Mouse (Mus musculus) forebrain, embryonic 12.5 days (tissue): ENCODE measurements around the gene Gm20518. TPM values are rescaled to one million over a fixed set of nuclear protein-coding genes. Genes with fewer than 3 reads are reported as not detected.

ENCODE experiments used
- ATAC-seq: fragments of 200-750 bp; cut with Nextera tagmentation; 2 replicates; pipeline ENCODE4 v1.8.0; 2017; ENCODE audit warnings: moderate TSS enrichment; ENCODE audit not compliant: low FRiP score
- H3K27ac ChIP-seq: fragments of 300-500 bp; sonication (generic); 2 replicates; pipeline ENCODE4 v1.5.1; 2016; ENCODE audit warnings: mild to moderate bottlenecking
- H3K27me3 ChIP-seq: fragments of 300-500 bp; sonication (generic); 2 replicates; pipeline ENCODE4 v1.6.1; 2016; ENCODE audit warnings: mild to moderate bottlenecking
- H3K36me3 ChIP-seq: fragments of 300-500 bp; sonication (generic); replicated peaks from 2 replicates; pipeline ENCODE4 v1.6.1; 2016; ENCODE audit warnings: mild to moderate bottlenecking
- H3K4me1 ChIP-seq: fragments of 300-500 bp; sonication (generic); 2 replicates; pipeline ENCODE4 v1.6.1; 2016
- H3K4me2 ChIP-seq: fragments of 300-500 bp; sonication (generic); 2 replicates; pipeline ENCODE4 v1.6.1; 2016; ENCODE audit warnings: mild to moderate bottlenecking, moderate library complexity
- H3K4me3 ChIP-seq: fragments of 300-500 bp; sonication (generic); replicated peaks from 2 replicates; pipeline ENCODE4 v1.5.1; 2016; ENCODE audit warnings: mild to moderate bottlenecking
- H3K9ac ChIP-seq: fragments of 300-500 bp; sonication (generic); 2 replicates; pipeline ENCODE4 v1.6.1; 2016; ENCODE audit warnings: mild to moderate bottlenecking
- H3K9me3 ChIP-seq: fragments of 300-500 bp; sonication (generic); 2 replicates; pipeline ENCODE4 v1.6.1; 2016
- WGBS: fragments of 180-500 bp; shearing (Covaris S2); methylation state at CpG from one replicate; pipeline ENCODE4 v1.1.7; 2016; 5-methylcytosine and 5-hydroxymethylcytosine counted together
- polyA plus RNA-seq: library from polyadenylated mRNA; unstranded; fragments of >200 nt; fragmentation: Nextera tagmentation; extraction: Ambion mirVana; gene quantifications from 2 replicates; pipeline ENCODE4 v1.2.1, GENCODE M21; 2016

Gene Gm20518
- polyA plus RNA-seq, 1 experiment from 2014 or later = 0.43 TPM

DNA sequence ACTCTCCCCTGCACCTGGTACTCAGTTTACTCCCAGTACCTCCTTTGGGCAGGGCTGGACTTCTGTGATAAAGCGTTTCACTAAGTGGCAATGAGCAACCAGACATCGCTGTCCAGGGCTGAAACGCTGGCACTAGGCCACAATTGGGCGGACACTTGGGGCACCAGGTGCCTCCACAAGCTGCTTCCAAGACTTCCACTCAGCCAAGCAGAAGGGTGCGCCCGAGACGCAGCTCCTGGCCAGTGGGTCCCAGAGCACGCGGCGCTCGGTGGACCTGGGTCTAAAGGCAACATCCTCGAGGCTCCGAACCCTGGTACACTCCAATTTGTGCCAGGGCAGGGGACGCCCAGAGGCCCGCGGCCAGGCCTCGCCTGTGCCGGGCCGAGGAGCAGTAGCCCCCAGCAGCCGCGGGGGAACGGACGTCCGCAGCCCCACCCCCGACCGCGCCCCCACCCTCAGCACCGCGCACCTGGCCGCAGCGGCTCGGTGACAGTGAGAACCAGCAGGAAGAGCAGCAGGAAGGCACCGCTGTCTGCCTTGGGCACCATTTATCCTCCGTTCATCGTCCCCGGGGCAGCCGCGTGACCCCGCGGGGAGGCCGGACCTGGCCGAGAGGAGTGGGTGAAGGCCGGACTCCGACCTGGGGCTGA, 429 bp downstream of the Gm20518 start:
- Histone ChIP-seq H3K9ac (peak overlapping the region; percentile 98), H3K36me3 (0 out of 2 replicates have a peak, but pooled peaks cover 2% of the 10 kb centered on the region), H3K27ac (peak overlapping the region; percentile 95), H3K4me3 (peak overlapping the region; percentile 93), H3K27me3 (no peaks in the 10 kb centered on the region; the same call in 1 of the 2 replicates), H3K9me3 (no peaks in the 10 kb centered on the region), H3K4me2 (peak overlapping the region; percentile 82), H3K4me1 (peaks cover 29% of the 10 kb centered on the region)
- ATAC-seq = peak; percentile 65; the same call in 1 of the 2 replicates
- under 1% methylated on average over 44 of the region's 44 CpGs for WGBS

- Histone ChIP-seq H3K36me3 (0 out of 2 replicates have a peak, but pooled peaks cover 4% of the 10 kb centered on the region), H3K9me3 (no peaks in the 10 kb centered on the region), H3K4me2 (peak overlapping the region; percentile 82), H3K27ac (no peak overlapping the region), H3K4me3 (peak overlapping the region; percentile 93), H3K27me3 (no peaks in the 10 kb centered on the region), H3K4me1 (peaks cover 34% of the 10 kb centered on the region), H3K9ac (peak overlapping the region; percentile 98)
- ATAC-seq = no peak
- 59% methylated on average over 2 of the region's 2 CpGs for WGBS
Observed at GRCm38 (mm10) chr16:17890342-17890727, 1.1 kb downstream of the Gm20518 start.

DNA sequence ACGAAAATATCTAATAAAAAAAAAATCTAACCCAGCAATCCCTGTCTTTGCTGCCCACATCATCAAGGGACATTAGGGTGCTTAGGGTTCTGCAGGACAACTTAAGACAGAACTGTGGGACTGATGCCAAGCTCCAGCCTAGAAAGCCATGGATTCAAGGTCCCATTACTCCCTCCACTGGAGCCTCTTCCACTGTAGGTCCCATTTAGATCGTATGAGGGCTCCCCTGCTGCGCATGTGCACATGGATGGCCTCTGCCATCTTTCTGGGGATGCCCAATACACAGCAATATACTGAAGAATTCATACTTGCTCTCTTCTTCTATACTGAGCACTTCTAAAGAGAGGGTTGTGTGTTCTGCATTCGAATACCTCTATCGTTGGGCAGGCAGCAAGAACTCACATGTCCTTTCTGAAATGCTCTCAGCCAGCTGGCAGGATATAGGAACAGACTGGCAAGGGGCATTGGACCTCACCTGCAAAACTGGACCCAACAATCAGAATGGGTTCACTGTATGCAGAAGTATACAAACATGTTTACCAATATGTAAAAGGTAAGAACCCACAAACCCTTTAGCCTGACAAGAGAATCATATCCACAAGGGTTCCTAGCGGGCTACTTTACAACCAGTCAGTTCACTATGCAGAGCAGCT, 1.7 kb downstream of the Gm20518 start:
- H3K4me1 ChIP-seq = peaks cover 34% of the 10 kb centered on the region
- WGBS = 82% methylated on average over 6 of the region's 6 CpGs
- H3K27ac ChIP-seq = no peak overlapping the region
- H3K9ac ChIP-seq = peak overlapping the region; percentile 98
- peak overlapping the region; percentile 82 for H3K4me2 ChIP-seq
- peaks cover 4% of the 10 kb centered on the region; the same call in 1 of the 2 replicates for H3K36me3 ChIP-seq
- no peaks in the 10 kb centered on the region for H3K27me3 ChIP-seq
- H3K4me3 ChIP-seq = peak overlapping the region; percentile 93
- no peak for ATAC-seq
- H3K9me3 ChIP-seq = no peaks in the 10 kb centered on the region

GRCm38 (mm10) chr16:17884116-17884515, 7.4 kb downstream of the Gm20518 start:
- ATAC-seq = no peak
- no peak overlapping the region for H3K9ac ChIP-seq
- no peak overlapping the region for H3K4me2 ChIP-seq
- H3K4me3 ChIP-seq = no peak overlapping the region
- no peaks in the 10 kb centered on the region for H3K9me3 ChIP-seq
- peaks cover 30% of the 10 kb centered on the region for H3K36me3 ChIP-seq
- H3K27me3 ChIP-seq = no peaks in the 10 kb centered on the region
- H3K4me1 ChIP-seq = peaks cover 12% of the 10 kb centered on the region
- H3K27ac ChIP-seq = no peak overlapping the region
- WGBS = 97% methylated on average over 6 of the region's 6 CpGs

GRCm38 (mm10) chr16:17882196-17882595, 9.3 kb downstream of the Gm20518 start:
- H3K4me2 ChIP-seq = no peak overlapping the region
- peaks cover 12% of the 10 kb centered on the region for H3K4me1 ChIP-seq
- H3K9ac ChIP-seq = no peak overlapping the region
- ATAC-seq = no peak
- no peak overlapping the region for H3K4me3 ChIP-seq
- no peaks in the 10 kb centered on the region for H3K9me3 ChIP-seq
- no peaks in the 10 kb centered on the region for H3K27me3 ChIP-seq
- H3K27ac ChIP-seq = no peak overlapping the region
- peaks cover 30% of the 10 kb centered on the region for H3K36me3 ChIP-seq

- 94% methylated on average over 4 of the region's 4 CpGs for WGBS
- Histone ChIP-seq H3K36me3 (peaks cover 23% of the 10 kb centered on the region), H3K9me3 (no peaks in the 10 kb centered on the region), H3K4me3 (no peak overlapping the region), H3K27me3 (no peaks in the 10 kb centered on the region), H3K4me1 (no peaks in the 10 kb centered on the region), H3K27ac (no peak overlapping the region), H3K4me2 (no peak overlapping the region), H3K9ac (no peak overlapping the region)
- ATAC-seq = no peak
Observed at GRCm38 (mm10) chr16:17879571-17879970, 11.9 kb downstream of the Gm20518 start.

DNA sequence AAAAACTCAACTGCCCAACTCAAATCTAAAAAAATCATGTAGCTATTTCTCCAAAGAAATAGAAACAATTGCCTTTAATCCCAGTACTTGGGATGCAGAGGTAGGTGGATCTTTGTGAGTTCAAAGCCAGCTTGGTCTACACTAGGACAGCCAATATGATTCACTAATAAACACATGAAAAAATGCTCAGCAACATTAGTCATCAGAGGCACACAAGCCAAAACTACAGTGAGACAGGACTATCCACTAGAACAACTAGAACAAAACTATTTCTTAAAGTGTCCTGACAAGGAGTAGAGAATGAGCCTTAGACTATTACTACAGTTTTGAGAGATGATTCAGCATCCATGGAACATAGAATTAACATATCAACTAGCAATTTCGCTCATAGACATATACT, 15.4 kb downstream of the Gm20518 start:
- Histone ChIP-seq H3K4me3 (no peak overlapping the region), H3K27ac (no peak overlapping the region), H3K4me2 (no peak overlapping the region), H3K36me3 (peaks cover 30% of the 10 kb centered on the region), H3K9me3 (no peaks in the 10 kb centered on the region), H3K27me3 (no peaks in the 10 kb centered on the region), H3K9ac (no peak overlapping the region), H3K4me1 (peaks cover 6% of the 10 kb centered on the region; the same call in 1 of the 2 replicates)
- no peak for ATAC-seq
- 96% methylated on average over 1 of the region's 1 CpGs for WGBS

GRCm38 (mm10) chr16:17875174-17875573, 16.3 kb downstream of the Gm20518 start:
- H3K27me3 ChIP-seq = no peaks in the 10 kb centered on the region
- H3K4me1 ChIP-seq = peaks cover 6% of the 10 kb centered on the region; the same call in 1 of the 2 replicates
- no peaks in the 10 kb centered on the region for H3K9me3 ChIP-seq
- ATAC-seq = no peak
- H3K27ac ChIP-seq = no peak overlapping the region
- H3K4me3 ChIP-seq = no peak overlapping the region
- H3K36me3 ChIP-seq = peaks cover 37% of the 10 kb centered on the region
- WGBS = 94% methylated on average over 4 of the region's 4 CpGs
- no peak overlapping the region for H3K4me2 ChIP-seq
- no peak overlapping the region for H3K9ac ChIP-seq

GRCm38 (mm10) chr16:17872995-17873394, 18.5 kb downstream of the Gm20518 start:
- WGBS = 78% methylated on average over 4 of the region's 4 CpGs

DNA sequence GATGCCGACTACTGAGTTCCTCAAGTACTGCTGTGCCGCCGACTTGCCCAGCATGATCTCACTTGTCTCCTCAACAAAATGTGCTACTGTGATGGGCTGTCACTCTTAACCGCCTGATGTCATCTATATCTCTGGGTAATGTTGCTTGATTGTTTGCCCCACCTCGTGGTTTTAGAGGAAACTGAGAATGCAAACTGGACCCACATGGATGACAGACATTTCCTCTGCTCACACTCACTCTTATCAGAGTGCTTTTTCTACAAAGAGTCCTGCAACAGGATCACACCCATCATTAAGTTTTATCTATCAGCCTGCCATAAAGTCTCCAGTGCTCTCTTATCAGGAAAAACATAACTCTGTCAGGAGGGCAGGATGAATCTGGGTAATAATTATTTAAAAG, 20.2 kb downstream of the Gm20518 start:
- Histone ChIP-seq H3K36me3 (peaks cover 51% of the 10 kb centered on the region), H3K4me2 (no peak overlapping the region), H3K27me3 (no peaks in the 10 kb centered on the region), H3K9me3 (no peaks in the 10 kb centered on the region), H3K4me1 (peaks cover 6% of the 10 kb centered on the region; the same call in 1 of the 2 replicates), H3K4me3 (no peak overlapping the region), H3K9ac (no peak overlapping the region), H3K27ac (no peak overlapping the region)
- WGBS = 92% methylated on average over 5 of the region's 5 CpGs
- ATAC-seq = no peak

More at GRCm38 (mm10) chr16:17872995-17873394, 18.5 kb downstream of the Gm20518 start:
- Histone ChIP-seq H3K4me2 (no peak overlapping the region), H3K36me3 (peaks cover 45% of the 10 kb centered on the region), H3K9me3 (no peaks in the 10 kb centered on the region), H3K9ac (no peak overlapping the region), H3K27me3 (no peaks in the 10 kb centered on the region), H3K4me1 (peaks cover 6% of the 10 kb centered on the region; the same call in 1 of the 2 replicates), H3K4me3 (no peak overlapping the region), H3K27ac (no peak overlapping the region; the same call in 1 of the 2 replicates)
- no peak for ATAC-seq

DNA sequence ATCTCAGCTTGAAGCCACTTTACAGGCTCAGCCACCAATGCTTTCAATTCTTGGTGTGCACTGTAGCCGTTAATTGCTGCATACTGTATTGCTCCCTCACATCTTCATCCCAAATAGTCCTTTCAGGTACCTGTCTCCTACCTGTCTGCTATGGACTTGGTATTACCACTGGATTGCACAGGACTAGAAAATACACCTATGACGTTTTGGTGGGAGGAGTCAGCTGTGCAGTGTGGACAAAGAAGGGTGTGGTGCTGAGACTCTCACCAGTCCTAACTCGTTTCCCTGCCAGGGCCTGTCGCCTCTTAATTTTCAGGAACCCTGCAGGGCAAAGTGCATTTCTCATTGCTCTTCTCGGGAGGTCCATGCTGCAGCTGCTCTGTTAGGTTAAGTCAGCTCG, 25.7 kb downstream of the Gm20518 start:
- Histone ChIP-seq H3K4me3 (no peak overlapping the region), H3K9ac (no peak overlapping the region), H3K9me3 (no peaks in the 10 kb centered on the region), H3K4me1 (peaks cover 6% of the 10 kb centered on the region; the same call in 1 of the 2 replicates), H3K36me3 (peaks cover 62% of the 10 kb centered on the region), H3K27me3 (no peaks in the 10 kb centered on the region), H3K27ac (no peak overlapping the region), H3K4me2 (no peak overlapping the region)
- ATAC-seq = no peak
- WGBS = 70% methylated on average over 6 of the region's 6 CpGs

DNA sequence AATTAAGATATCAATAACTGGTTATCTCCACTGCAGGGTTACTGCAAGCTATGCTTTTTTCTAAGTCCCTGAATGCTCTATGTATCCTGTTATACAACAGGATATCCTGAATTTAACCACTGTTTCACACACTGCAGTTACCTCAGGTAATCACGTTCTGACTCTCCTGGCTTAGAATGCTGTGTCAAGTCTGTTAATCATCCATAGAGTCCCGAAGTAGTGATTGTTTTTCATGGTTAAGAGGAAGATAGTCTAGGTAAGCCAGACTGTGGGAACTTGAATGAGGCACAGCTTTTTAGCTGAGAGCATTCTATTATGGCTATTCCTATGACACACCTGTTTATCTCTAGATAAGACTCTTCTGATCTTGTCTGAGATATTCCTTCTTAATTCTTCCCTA, 26.2 kb downstream of the Gm20518 start:
- H3K36me3 ChIP-seq = peaks cover 59% of the 10 kb centered on the region
- no peak for ATAC-seq
- H3K4me3 ChIP-seq = no peak overlapping the region
- H3K27me3 ChIP-seq = no peaks in the 10 kb centered on the region
- peaks cover 6% of the 10 kb centered on the region; the same call in 1 of the 2 replicates for H3K4me1 ChIP-seq
- 96% methylated on average over 2 of the region's 2 CpGs for WGBS
- no peak overlapping the region for H3K4me2 ChIP-seq
- no peak overlapping the region for H3K9ac ChIP-seq
- no peaks in the 10 kb centered on the region for H3K9me3 ChIP-seq
- H3K27ac ChIP-seq = no peak overlapping the region
